Mouse (Mus musculus) retina, adult 2 months (tissue): ENCODE measurements around the gene Myo5a.

ENCODE experiments used
- DNase-seq: peaks from one replicate; pipeline ENCODE4 v3.0.0-alpha.2; 2012; ENCODE audit warnings: low read depth, low spot score

The Myo5a gene

DNA sequence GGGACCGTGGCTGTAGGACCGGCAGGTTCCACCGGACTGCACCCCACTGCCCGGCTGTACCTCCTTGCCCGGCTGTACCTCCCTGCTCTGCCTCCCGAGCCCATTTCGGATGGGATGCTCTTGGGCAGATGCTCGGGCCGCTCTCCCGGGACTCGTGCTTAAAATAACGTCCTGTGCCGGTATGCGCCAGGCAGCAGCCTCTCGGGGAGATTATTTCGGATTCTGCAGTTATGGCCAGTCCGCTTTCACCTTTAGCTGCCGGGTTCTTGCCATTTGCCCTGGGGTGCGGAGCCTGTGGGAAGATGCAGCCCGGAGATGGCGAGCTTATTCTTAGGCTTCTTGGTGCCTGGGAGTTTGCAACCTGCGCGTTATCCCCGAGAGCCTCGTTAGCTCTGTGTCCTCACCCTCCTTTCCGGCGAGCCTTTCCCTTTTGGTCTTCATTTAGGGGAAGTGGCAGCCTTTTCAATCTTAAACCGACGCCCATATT is 934 bp downstream of the Myo5a start:
- no peak for DNase-seq

DNA sequence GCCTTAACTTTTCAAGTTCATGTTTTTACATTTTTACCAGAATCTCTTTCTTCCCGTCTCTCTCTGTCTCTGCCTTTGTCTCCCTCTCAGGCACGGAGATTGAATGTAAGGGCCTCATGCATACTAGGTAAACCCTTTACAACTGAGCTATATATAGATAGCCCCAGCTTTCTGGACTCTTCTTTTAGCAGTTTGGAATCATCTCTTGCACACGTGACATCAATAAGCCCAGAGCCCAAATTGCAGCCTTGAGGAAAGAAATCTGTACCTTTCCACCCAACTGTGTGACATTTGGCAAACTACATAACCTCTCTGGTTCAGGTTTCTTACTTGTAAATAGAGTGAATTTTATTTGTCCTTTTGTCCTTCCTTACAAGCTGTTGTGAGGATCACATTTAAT is 1.5 kb downstream of the Myo5a start:
- no peak for DNase-seq

DNA sequence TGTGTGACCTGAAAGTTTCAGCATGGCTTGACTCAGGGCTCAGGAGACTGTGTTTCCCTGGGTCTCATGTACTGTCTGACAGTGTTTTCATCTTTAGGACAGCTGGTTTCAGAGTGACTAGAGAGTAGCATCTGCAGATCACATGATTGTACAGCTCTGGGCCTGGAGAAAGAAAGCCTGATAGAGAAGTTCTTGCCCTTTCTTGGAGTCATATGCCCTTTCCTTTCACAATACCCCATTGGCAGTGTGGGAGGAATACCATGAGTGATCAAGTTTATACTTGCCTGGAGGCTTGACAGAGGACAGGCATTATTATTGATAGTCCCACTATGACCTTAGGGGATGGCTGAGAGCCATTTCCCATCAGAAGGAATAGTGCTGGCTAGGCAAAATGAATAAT is 6.4 kb downstream of the Myo5a start:
- no peak for DNase-seq

DNA sequence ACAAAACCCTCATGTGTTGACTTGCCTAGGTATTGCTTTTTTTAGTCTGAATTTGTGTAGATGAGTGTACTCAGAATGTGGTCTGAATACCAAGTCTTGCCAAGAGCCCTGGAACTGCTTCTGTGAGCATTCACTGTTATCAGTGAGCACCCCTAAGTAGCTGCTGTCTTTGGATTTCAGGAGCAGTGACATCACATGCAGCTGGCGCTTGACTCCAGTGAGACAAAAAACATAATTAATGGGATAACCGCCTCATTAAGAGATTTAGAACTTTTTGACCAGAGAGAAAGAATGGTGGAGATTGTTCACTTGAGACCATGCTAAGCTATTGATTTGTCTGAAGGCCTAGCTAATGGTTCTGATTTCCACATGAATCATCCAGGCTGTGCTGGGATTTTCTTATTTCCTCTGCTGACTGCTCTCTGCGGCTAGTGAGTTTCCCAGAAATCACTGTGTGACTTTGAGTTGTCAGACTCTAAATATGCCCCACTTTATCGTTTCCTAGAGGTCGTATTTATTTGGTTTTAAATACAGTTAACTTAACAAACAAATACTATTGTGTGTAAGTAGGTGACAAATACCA is 14.5 kb downstream of the Myo5a start:
- no peak for DNase-seq

DNA sequence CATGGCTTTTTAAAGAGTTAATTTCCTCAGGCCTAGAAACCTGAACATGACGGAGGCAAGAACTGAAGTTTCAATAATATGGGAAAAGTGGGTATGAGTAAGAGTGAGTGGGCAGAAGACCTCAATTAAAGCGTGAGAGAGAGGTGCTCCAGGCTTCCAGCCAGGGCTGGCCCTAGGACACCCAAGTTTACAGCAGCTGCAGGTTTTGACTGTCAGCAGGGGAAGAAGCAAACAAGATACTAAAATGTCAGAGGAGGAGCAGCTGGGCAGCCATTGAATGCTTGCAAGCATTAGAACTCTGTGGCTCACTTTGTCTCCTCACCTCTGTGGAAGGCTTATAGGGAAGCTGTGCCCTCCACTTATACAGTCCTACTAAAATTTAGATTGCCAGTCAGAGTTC is 17.0 kb downstream of the Myo5a start:
- no peak for DNase-seq

DNA sequence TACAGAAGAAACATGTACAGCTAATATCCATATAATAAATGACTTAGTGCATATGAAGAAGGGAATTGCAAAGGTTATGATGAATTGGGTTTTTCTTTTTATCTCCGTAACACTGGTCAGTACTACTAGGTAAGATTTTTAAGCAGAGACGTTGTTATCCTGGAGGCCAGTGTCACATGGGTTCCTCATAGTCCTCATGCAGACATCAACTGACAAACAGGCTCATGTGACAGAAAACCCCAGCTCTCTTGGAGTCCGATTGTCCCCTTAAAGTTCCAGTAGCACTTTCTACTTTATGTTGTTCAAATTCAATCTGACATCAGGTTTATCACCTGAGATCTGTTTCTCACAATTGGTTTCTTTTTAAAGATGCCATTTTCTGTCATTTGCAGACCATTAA is 18.5 kb downstream of the Myo5a start:
- DNase-seq, result no peak

DNA sequence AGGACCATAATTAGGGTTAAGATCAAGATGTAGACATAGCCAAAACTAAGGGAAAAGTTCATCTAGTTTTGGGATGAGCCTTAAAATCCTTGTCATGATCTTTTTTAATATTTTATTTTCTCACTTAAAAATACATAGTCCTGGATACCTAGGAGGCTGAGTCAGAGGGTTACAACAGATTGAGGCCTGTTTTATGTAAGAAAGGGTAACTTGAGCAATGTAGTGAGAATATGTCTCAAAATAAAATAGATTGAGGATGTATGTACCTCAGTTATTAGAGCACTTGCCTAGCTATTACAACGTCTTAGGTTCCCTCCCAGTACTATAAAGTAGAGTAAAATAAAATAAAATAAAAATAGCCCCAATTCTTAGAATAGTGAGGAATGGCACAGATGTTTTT is 21.3 kb downstream of the Myo5a start:
- no peak for DNase-seq

DNA sequence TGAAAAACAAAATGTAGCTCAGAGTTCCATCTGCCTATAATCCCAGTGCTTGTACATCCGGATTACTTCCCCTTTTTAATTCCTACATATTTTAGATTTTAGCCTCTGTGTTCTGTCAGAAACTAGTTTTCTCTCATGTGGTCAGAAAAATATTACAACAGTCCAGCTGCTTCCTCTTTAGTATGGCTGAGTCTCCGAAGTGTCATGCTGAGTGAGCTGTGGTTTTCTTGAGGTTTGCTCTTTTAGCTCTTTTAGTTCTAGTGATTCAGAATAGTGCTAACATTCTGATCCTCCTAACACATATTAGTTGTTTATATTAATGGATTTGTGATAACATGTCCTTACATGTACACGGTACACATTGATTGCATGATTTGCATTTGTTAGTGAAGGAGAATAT is 23.9 kb downstream of the Myo5a start:
- DNase-seq, result no peak

DNA sequence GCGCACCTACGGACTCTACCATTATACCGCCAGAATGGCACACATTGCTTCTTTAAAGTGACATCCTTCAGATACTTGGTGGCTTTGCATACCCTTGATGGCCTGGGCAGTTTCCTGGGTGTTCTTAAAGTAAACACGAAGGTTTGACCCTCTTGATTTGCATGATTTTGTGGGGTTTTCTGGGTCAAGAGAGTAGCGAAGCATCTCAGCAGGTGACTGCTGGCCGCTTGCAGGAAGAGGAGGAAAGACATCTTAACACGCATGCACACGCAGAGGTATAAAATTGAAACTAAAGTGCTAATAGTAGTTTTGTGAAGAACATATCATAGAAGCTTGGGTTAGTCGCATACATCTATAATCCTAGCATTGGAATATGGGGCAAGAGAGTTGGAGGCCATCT is 28.1 kb downstream of the Myo5a start:
- DNase-seq, result no peak

DNA sequence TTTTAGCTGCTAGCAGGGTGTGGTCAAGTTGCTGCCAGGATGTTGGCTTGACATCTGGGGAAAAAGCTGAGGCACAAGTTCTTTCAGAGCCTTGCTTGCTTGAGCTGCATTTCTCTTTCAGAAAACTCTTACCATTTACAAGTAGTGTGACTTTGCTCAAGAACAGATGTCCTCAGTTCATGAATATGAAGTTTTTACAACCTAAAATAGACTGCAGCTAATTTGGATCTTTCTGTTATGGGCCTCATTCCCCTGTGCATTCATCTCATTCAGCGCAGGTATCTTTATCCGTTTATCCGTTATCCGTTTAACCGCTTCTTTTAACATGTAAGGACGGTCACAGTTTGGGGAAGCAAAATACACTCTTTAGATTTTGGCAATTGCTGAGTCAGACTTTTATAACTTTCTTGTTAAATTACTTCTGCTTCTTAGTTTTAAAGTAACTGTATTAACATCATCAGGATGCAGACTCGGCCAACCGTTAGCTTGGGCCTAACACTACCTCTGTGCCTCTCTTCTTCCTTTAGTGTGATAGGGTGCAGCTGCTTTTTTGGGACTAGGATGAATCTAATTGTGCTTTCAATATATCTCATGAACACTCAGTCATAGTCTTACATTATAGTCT is 29.5 kb downstream of the Myo5a start:
- DNase-seq, result no peak

DNA sequence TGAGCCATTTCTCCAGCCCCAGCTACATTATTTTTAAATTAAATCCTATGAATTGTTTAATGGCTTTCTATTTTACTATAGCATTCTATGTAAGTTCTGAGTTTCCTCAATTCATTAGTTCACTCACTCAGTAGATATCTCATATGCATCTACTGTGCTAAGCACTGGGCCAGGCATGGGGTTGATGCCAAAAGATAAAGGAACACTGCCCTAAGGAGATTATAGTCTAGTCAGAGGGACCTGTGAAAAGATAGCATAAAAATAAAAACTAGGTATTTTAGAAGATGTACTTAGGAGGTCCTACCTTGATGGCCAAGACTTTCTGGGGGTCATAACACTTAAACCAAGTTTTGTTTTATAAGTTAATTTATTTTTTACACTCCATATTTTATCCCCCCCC is 31.3 kb downstream of the Myo5a start:
- DNase-seq, result no peak

DNA sequence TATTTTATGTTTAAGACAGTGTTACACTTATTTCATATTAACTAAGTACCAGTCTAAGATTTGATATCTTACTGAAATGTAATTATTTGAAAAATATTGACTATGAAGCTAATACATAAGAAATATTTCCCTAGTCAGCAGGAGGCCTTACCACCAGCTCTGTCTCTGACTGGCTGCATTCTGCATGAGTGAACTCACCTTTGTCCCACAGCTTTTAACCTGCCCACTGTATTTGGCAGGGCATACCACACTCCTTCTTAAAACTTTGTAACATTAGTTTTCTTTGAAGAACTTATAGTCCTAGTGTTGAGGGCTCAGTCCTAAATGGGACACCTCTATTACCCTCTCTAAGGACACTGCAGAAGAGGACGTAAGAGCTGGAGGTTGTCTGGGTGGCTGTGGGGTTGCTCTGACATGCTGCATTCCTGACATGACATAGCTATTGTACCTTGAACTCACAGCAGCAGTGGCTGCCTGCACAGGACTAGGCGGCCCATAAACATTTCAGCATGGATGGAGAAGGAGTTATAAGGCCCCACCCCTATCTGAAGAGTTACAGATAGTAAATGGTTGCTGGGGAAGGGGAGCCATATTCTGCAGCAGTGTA is 45.9 kb downstream of the Myo5a start:
- DNase-seq, result no peak

DNA sequence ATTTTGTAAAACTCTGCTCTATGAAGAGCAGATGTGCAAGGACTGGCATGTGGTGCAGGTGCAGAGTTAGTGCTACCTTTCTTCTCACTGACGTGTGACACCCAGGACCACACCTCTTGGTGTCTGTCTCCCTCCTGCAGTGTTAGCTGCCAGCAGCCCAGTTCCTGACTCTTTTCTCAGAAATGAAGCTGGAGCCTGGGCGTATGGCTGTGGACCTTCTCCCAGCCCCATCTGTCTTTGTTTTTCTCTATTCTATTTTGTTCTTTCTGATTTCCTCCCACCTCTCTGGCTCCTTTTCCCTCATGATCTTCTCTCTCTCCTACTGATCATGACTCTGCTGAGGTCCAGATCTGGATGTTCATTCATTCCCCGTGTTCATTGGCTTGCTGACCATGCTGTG is 50.3 kb downstream of the Myo5a start:
- no peak for DNase-seq

DNA sequence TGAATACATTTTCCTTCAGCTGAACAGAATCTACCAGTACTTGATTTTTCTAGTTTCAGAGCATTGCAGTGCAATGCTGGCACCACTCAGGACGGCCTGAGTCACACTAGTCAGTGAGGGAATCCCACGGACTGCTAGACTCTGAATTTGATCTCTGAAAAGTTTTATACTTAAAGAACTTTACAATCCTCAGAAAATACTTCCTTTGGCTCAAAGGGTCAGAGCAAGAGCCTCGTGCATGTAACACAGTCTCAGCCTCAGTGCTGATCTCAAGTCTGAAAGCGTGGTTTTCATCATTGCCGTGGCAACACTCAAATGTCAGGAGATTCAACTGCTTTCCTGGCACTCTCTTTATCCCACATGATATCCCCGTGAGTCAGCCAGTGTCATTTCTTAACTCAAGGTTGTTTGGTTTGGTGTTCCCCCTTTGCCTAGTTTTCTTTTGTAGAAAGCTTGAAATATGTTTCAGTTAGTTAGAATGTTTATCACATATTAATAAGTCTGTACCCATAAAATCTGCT is 53.4 kb downstream of the Myo5a start:
- DNase-seq, result no peak

DNA sequence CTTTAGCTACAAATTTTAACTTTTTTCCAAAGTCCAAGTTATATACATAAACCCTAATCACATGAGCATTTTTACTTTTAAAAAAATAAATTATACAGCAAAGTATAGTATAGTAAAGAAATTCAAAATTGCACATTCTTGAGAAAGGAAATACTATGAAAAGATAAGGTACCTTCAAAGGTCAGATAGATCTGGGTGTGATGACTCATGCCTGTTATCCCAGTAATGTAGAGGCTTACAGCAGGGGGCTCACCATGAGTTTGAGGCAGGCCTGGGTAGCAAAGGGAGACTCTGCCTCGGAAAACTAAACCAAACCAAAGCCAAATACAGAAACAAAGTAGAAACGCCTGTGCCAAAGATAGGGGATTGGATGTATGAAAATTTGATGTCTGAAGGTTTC is 59.7 kb downstream of the Myo5a start:
- DNase-seq, result no peak

DNA sequence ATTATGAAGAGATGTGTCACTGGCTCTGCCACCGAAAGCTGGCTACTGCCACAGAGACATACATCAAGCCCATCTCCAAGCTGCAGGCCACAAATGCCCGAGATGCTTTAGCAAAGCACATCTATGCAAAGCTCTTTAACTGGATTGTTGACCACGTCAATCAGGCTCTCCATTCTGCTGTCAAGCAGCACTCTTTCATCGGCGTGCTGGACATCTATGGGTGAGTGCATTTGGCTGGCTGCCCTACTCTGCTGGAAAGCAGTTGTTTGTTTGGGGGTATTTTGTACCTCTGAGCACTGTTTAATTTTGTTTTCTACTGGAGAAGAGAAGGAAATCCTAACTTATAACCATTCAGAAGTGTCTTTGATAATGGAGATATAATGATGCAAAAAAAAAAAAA is 76.1 kb downstream of the Myo5a start:
- no peak for DNase-seq

DNA sequence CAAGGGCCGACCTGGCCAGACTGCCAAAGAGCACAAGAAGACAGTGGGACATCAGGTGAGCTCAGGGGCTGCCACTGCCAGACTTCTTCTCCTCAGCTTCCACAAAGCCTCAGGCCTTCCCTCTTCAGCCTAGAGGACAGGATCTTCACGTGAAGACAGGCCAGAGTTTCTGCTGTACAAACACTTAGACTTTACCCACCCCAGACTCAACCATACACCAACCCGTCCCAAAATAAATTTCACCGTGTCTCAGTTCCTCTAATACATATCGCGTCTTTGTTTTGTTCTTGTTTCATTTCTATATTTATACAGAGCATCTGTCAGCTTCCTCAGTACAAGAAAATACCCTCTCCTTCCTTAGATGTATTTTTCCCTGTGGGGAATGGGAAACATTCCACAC is 89.7 kb downstream of the Myo5a start:
- DNase-seq, result no peak

DNA sequence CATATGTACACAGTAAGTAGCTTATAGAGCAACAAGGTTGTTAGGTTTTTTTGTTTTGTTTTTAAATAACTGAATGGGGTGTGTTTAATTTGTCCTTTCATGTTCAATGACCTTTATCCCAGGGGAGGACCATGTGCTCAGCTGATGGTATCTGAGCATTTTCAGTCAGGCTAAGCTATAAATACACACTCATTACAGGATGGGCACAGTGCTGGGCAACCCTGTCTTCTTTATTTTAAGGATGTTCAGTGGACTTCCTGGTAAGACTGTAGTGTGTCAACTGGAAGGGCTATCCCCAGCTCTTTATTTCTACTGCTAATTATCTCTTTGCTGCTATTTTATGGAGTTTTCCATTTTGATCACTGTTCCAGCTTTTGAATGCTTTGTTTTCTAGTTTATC is 92.8 kb downstream of the Myo5a start:
- DNase-seq, result no peak

DNA sequence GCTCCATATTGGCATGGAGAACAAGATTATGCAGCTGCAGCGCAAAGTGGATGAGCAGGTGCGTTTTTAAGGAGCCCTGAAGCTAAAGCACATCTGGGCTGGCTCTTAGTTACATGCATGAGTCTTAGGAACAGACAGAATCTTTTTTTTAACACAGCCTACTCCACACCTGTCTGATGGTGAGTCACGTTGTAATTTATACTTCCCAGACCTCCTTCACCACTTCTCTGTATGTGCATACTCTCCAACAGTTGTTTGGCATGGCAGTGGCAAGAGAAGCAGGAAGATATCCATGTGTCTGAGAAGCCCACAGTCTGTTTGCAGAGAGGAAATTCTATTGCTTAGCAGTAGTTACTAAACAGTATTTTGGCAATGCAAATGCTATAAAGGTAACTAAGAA is 100.9 kb downstream of the Myo5a start:
- no peak for DNase-seq

DNA sequence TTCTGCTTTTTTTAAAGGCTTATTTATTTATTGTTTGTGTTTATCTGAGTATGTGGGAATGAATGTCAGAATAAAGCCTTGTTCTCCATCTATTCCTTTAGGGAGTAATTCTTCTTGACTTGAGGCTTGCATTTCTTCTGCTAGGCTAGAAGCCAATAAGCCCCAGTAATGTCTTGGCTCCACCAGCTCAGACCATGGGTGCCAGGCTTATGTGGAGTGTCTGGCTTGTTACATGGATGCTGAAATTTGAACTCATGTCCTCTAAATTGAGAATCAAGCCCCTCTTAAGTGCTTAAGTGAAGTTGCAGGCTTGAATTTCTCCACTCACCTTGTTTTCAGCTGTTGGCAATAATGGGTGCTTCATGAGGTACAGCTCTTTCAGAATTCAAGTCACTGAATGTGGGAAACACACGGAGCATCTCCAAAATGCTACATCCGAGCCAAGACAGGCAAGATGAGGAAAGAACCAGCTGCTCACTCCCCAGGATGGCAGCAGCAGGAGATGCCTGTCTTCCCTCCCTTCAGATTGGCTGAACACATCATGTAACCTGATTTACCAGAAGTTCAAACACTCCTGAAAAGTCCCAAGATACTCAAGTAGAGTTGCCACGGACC is 116.9 kb downstream of the Myo5a start:
- DNase-seq, result no peak

DNA sequence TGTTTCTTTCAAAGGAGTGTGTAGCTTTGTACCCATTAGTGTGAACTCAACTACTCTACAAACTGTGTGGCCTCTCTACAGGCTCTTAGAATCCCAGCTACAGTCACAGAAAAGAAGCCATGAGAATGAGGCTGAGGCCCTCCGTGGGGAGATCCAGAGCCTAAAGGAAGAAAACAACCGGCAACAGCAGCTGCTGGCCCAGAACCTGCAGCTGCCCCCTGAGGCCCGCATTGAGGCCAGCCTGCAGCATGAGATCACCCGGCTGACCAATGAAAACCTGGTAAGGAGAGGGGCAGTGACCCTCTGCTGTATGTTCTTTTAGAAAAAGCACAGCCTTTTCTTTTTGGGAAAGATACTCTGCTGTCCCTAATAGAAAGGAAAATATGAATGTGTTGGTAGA is 123.0 kb downstream of the Myo5a start:
- DNase-seq, result no peak

DNA sequence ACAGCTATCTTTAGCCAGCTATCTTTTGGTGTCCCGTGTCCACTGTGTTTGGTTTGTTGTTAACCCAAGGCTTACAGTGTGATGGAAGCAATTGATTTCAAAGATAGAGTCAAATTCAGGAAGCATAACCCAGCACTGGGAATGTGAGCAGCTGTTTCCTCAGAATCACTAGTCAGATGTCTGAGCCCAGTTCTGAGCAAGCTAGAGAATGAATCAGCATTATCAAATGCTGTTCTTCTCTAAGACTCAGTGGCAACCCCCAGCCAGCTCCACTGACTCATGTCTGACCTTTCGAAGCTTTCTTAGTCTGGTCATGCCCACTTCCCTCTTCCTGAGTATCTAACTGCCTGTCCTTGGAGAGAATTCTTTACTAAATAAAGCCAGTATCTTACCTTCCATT is 125.5 kb downstream of the Myo5a start:
- no peak for DNase-seq

DNA sequence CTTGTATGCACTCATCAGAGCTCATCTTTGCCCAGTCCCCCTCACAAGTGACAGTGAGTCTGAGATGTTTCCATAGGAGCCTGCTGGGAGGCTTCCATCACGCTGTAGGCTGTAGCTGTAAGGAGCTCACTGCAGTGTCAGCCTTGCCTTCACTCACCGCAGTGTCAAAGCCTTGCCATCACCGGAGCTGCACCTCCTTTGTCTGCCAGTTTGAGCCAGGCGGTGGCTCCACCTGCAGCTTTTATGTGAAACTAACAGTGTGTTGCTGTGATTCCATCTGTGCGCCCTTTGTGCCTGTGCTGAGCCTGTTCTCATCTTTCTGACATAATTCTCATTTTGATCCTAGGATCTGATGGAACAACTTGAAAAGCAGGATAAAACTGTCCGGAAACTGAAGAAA is 126.5 kb downstream of the Myo5a start:
- DNase-seq, result peak; percentile 16
